Mouse (Mus musculus) naive thymus-derived CD4-positive, alpha-beta T cell, adult 2 months (primary cell): Measurements from ENCODE around the gene Zmym4.

Experiments
- DNase-seq: peaks from one replicate; pipeline ENCODE4 v3.0.0-alpha.2; 2011; ENCODE audit warnings: low read depth

Gene Zmym4

GRCm38 (mm10) chr4:126822891-126823882, 144.7 kb downstream of the Zmym4 start:
- DNase-seq: no peak

DNA sequence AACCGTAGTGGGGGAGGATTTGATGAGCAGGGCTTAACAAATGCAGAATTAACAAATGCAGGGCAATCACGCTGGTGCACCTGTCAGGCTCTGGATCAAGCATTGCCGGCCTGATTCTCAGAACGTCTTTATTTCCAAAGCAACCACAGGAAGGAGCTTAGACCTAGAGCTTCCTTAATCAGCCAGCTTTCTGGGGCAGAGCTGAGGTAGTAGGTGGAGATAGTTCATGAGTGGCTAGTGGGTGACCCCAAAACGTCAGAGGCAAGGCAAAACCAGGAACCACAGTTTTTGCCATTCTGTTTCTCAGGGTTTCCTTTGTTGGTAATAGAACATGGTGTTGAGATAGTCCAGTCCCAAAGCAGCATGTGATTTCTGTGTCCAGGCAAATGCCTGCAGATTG, 153.1 kb downstream of the Zmym4 start:
- DNase-seq: peak; percentile 26

GRCm38 (mm10) chr4:126813212-126813611, 154.7 kb downstream of the Zmym4 start:
- peak; percentile 64 for DNase-seq
